Mouse (Mus musculus): ENCODE data around the gene Epsti1. TPM values are rescaled to one million over a fixed set of nuclear protein-coding genes. Genes with fewer than 3 reads are reported as not detected.

Gene Epsti1
- 0.63 and 0.93 TPM in 2 replicates for polyA plus RNA-seq (2021; fragmentation: Nextera tagmentation)
- long read RNA-seq, experiment 1, transcript Epsti1-201 (12 exons, 1,870 nt) = major isoform, 5 of 6 reads
- long read RNA-seq, experiment 1, partial matches to known transcripts = 1 of 6 reads
- long read RNA-seq, experiment 1, other reads (novel, unspliced or antisense) = 0 of 6 reads
- long read RNA-seq, experiment 2, partial matches to known transcripts = 0 of 1 reads
- long read RNA-seq, experiment 2, other reads (novel, unspliced or antisense) = 1 of 1 reads

DNA sequence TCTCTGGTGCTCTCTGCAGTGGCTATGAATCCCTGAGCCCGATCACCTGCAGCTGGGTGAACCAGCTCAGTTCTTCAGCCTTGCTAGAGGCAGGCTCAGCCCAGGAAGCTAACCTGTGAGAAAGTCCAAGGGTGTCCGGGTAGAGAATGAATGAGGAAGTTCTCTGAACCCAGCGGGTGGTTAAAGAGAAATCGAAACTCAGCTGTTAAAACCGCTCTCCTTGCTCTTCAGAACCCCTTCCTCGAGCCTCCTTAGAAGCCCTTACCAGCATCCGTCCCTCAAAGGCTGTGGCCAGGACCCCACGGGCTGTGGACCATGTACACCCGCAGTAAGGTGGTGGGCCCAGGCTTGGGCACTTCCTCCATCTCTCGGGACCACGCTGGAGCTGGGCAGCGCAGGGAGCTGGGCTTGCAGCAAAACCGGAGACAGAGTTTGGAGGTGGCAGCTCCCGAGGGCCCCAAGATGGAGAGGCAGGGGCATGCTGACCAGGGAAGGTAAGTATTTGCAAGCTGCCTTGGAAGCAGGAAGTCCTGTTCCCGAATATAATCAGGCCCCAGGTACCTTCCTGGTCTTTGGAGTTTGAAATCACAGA is at the start of gene Epsti1:
Gene Epsti1, plus strand, starts transcription at position 69 of the 592 bp plus-strand sequence.

DNA sequence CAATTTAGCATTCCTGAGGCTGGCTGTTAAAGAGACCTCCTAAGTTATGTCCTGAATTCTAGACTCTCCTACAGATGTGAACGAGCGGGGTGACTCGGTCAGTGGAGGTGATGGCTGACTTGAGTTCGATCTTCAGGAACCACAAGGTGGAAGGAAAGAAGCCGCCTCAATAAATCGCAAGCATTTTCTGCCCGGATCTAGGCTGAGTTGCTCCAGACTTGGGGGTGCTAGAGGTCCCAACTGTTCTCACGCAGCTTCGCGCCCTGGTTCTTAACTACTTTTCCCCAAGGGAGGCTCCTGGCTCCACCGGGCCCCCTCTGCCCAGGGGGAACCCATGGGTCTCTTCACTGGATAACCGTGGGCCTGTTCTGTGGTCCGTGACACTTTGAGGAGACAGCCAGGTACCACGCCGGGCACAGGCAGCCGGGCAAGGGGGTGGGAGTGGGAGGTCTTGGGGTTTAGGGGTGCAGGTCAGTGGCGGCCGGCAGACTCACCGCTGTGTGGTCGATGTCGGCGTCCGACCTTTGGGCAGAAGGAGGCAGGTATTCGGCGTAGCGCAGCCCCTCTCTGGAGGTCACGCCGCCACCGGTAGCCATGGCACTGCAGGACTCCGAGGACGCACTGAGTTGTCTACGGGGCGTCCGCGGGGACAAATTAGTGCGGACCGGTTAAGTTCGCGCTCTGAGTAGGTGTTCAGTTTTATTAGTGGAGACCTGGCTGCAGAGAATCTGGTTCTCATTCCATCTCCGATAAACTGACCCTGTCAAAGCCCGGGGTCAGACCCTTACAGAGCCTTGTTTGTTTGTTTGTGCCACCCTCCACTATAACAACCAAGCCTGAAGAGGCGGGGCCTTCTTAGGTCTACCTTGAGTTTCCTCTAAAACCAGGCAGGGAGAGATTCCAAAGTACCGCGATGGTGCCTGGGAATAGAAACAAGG is 29.5 kb upstream of the Epsti1 start, which contains the start of gene Dnajc15:
Gene Dnajc15, minus strand, starts transcription at position 822 of the 938 bp plus-strand sequence.

Other genes with a start within 250 kb of the Epsti1 start
- 118 and 131 TPM in 2 replicates for gene Dnajc15, start 29.1 kb upstream of the Epsti1 start, polyA plus RNA-seq (2021; fragmentation: Nextera tagmentation)
- gene Fam216b, start 184.8 kb downstream of the Epsti1 start, polyA plus RNA-seq (2021; fragmentation: Nextera tagmentation) = 1.6 and 2.9 TPM in 2 replicates